Mouse (Mus musculus): ENCODE measurements around the gene Nr2c2ap. TPM values are rescaled to one million over a fixed set of nuclear protein-coding genes. Genes with fewer than 3 reads are reported as not detected.

Nr2c2ap gene
- polyA plus RNA-seq, 1 experiment from 2014 or later: 23.4 TPM

GRCm38 (mm10) chr8:70178231-70178630 is 47.1 kb downstream of the Nr2c2ap start:
- no peak for ATAC-seq (replicated peaks; ENCODE audit: insufficient number of reproducible peaks, low FRiP score, low TSS enrichment)
- H3K4me2 ChIP-seq: no peak overlapping the region
- H3K27me3 ChIP-seq (ENCODE audit: control insufficient read depth, insufficient read depth, low read length): no peaks in the 10 kb centered on the region
- no peak overlapping the region for H3K9ac ChIP-seq (ENCODE audit: low read depth, low read length)
- H3K36me3 ChIP-seq (ENCODE audit: control insufficient read depth, insufficient read depth, low read length): peaks cover 20% of the 10 kb centered on the region
- no peaks in the 10 kb centered on the region for H3K9me3 ChIP-seq (replicated peaks; ENCODE audit: control insufficient read depth, low read length)
- no peak overlapping the region for H3K27ac ChIP-seq (ENCODE audit: low read depth, low read length)
- 90% methylated on average over 2 of the region's 2 CpGs for WGBS (ENCODE audit: insufficient replicate concordance)
- H3K4me1 ChIP-seq (ENCODE audit: control insufficient read depth, insufficient read depth, low read length): peaks cover 7% of the 10 kb centered on the region
- H3K4me3 ChIP-seq (ENCODE audit: low read depth, low read length): no peak overlapping the region

- Histone ChIP-seq H3K9me3 (replicated peaks; ENCODE audit: control insufficient read depth, low read length) (no peaks in the 10 kb centered on the region), H3K36me3 (ENCODE audit: control insufficient read depth, insufficient read depth, low read length) (peaks cover 22% of the 10 kb centered on the region), H3K9ac (ENCODE audit: low read depth, low read length) (no peak overlapping the region), H3K4me1 (ENCODE audit: control insufficient read depth, insufficient read depth, low read length) (peaks cover 4% of the 10 kb centered on the region; the same call in 1 of the 2 replicates), H3K4me3 (ENCODE audit: low read depth, low read length) (no peak overlapping the region), H3K27ac (ENCODE audit: low read depth, low read length) (no peak overlapping the region), H3K27me3 (ENCODE audit: control insufficient read depth, insufficient read depth, low read length) (no peaks in the 10 kb centered on the region), H3K4me2 (no peak overlapping the region)
- no peak for ATAC-seq (replicated peaks; ENCODE audit: insufficient number of reproducible peaks, low FRiP score, low TSS enrichment)
- WGBS (ENCODE audit: insufficient replicate concordance): 93% methylated on average over 4 of the region's 4 CpGs
Measured at GRCm38 (mm10) chr8:70179082-70179481, 47.9 kb downstream of the Nr2c2ap start.

- Histone ChIP-seq H3K9me3 (replicated peaks; ENCODE audit: control insufficient read depth, low read length) (no peaks in the 10 kb centered on the region), H3K36me3 (ENCODE audit: control insufficient read depth, insufficient read depth, low read length) (peaks cover 22% of the 10 kb centered on the region), H3K27ac (ENCODE audit: low read depth, low read length) (no peak overlapping the region), H3K4me3 (ENCODE audit: low read depth, low read length) (no peak overlapping the region), H3K9ac (ENCODE audit: low read depth, low read length) (no peak overlapping the region), H3K4me1 (ENCODE audit: control insufficient read depth, insufficient read depth, low read length) (no peaks in the 10 kb centered on the region), H3K4me2 (no peak overlapping the region), H3K27me3 (ENCODE audit: control insufficient read depth, insufficient read depth, low read length) (no peaks in the 10 kb centered on the region)
- no peak for ATAC-seq (replicated peaks; ENCODE audit: insufficient number of reproducible peaks, low FRiP score, low TSS enrichment)
- 70% methylated on average over 16 of the region's 16 CpGs for WGBS (ENCODE audit: insufficient replicate concordance)
Measured at GRCm38 (mm10) chr8:70181212-70181902, 50.2 kb downstream of the Nr2c2ap start.

DNA sequence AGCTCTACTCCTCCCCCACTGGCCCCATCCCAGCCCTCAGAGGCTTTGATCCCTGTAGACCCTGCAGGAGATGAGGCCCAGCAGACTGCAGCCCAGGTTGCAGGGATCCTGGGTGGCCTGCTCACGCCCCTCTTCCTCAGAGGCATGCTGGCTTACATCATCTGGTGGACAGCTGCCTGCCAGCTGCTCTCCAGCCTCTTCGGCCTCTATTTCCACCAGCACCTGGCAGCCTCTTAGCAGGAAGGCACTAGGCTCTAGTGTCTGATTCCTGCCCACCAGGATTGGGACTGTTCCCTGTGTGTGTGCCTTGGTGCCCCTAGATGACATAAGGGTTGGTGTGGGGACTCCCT is 50.7 kb downstream of the Nr2c2ap start:
- Histone ChIP-seq H3K36me3 (ENCODE audit: control insufficient read depth, insufficient read depth, low read length) (peaks cover 20% of the 10 kb centered on the region), H3K9ac (ENCODE audit: low read depth, low read length) (no peak overlapping the region), H3K9me3 (replicated peaks; ENCODE audit: control insufficient read depth, low read length) (no peaks in the 10 kb centered on the region), H3K4me1 (ENCODE audit: control insufficient read depth, insufficient read depth, low read length) (no peaks in the 10 kb centered on the region), H3K27me3 (ENCODE audit: control insufficient read depth, insufficient read depth, low read length) (no peaks in the 10 kb centered on the region), H3K4me2 (no peak overlapping the region), H3K27ac (ENCODE audit: low read depth, low read length) (no peak overlapping the region), H3K4me3 (ENCODE audit: low read depth, low read length) (no peak overlapping the region)
- WGBS (ENCODE audit: insufficient replicate concordance): 52% methylated on average over 2 of the region's 2 CpGs
- ATAC-seq (replicated peaks; ENCODE audit: insufficient number of reproducible peaks, low FRiP score, low TSS enrichment): no peak

DNA sequence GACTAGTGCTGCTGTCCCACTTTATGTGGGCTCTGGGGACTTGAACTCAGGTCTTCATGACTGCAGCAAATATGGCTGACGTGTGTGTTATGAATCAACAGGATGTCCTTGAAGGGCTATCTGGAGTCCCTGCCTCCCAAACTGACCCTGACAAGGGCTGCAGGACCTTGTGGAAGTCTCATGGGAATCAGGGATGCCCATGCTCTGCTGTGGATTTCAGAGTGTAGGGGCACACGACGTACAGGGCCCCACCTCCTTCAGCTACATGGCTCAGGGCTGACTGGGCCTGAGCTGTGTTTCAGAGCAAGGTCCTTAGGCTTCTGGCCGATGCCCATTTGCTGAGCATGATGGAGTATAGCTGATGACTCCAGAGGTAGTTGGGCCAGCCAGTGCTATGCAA is 52.1 kb downstream of the Nr2c2ap start:
- H3K36me3 ChIP-seq (ENCODE audit: control insufficient read depth, insufficient read depth, low read length): peaks cover 20% of the 10 kb centered on the region

More for the DNA sequence above, 52.1 kb downstream of the Nr2c2ap start:
- H3K27me3 ChIP-seq (ENCODE audit: control insufficient read depth, insufficient read depth, low read length): no peaks in the 10 kb centered on the region
- H3K4me1 ChIP-seq (ENCODE audit: control insufficient read depth, insufficient read depth, low read length): no peaks in the 10 kb centered on the region
- ATAC-seq (replicated peaks; ENCODE audit: insufficient number of reproducible peaks, low FRiP score, low TSS enrichment): no peak
- no peak overlapping the region for H3K4me2 ChIP-seq
- H3K27ac ChIP-seq (ENCODE audit: low read depth, low read length): no peak overlapping the region
- no peak overlapping the region for H3K9ac ChIP-seq (ENCODE audit: low read depth, low read length)
- no peak overlapping the region for H3K4me3 ChIP-seq (ENCODE audit: low read depth, low read length)
- H3K9me3 ChIP-seq (replicated peaks; ENCODE audit: control insufficient read depth, low read length): no peaks in the 10 kb centered on the region
- 80% methylated on average over 4 of the region's 4 CpGs for WGBS (ENCODE audit: insufficient replicate concordance)

Small RNAs within 50 kb of the gene (microRNA-seq; reads per million reads assigned to microRNA genes)
- gene Mir7066 (ENCODE audit: borderline number of aligned reads): not detected

Other genes with a start within 250 kb of the Nr2c2ap start
- gene Cilp2, start 243.6 kb upstream of the Nr2c2ap start, polyA plus RNA-seq (2014; fragmentation: Nextera tagmentation; extraction: Ambion mirVana): 0.21 and 0.49 TPM in 2 replicates
- 1.6 and 1.8 TPM in 2 replicates for gene Tssk6, start 229.1 kb upstream of the Nr2c2ap start, polyA plus RNA-seq (2014; fragmentation: Nextera tagmentation; extraction: Ambion mirVana)
- 270 and 275 TPM in 2 replicates for gene Ndufa13, start 228.8 kb upstream of the Nr2c2ap start, polyA plus RNA-seq (2014; fragmentation: Nextera tagmentation; extraction: Ambion mirVana)
- gene Yjefn3, start 228.6 kb upstream of the Nr2c2ap start, polyA plus RNA-seq (2014; fragmentation: Nextera tagmentation; extraction: Ambion mirVana): 5.5 and 7.0 TPM in 2 replicates
- gene Gatad2a, start 134.9 kb upstream of the Nr2c2ap start, polyA plus RNA-seq (2014; fragmentation: Nextera tagmentation; extraction: Ambion mirVana): 52.9 and 59.0 TPM in 2 replicates
- gene Mau2, start 88.6 kb upstream of the Nr2c2ap start, polyA plus RNA-seq (2014; fragmentation: Nextera tagmentation; extraction: Ambion mirVana): 35.5 and 38.1 TPM in 2 replicates
- 25.1 and 26.1 TPM in 2 replicates for gene Sugp1, start 88.5 kb upstream of the Nr2c2ap start, polyA plus RNA-seq (2014; fragmentation: Nextera tagmentation; extraction: Ambion mirVana)
- gene Tm6sf2, start 58.4 kb upstream of the Nr2c2ap start, polyA plus RNA-seq (2014; fragmentation: Nextera tagmentation; extraction: Ambion mirVana): 1.6 and 2.1 TPM in 2 replicates
- 0.18 and 0.31 TPM in 2 replicates for gene Hapln4, start 47.9 kb upstream of the Nr2c2ap start, polyA plus RNA-seq (2014; fragmentation: Nextera tagmentation; extraction: Ambion mirVana)
- 0.11 and 0.16 TPM in 2 replicates for gene Ncan, start 10.5 kb upstream of the Nr2c2ap start, polyA plus RNA-seq (2014; fragmentation: Nextera tagmentation; extraction: Ambion mirVana)
- gene Rfxank, start 7.8 kb downstream of the Nr2c2ap start, polyA plus RNA-seq (2014; fragmentation: Nextera tagmentation; extraction: Ambion mirVana): 13.2 and 15.1 TPM in 2 replicates
- gene Borcs8, start 8.2 kb downstream of the Nr2c2ap start, polyA plus RNA-seq (2014; fragmentation: Nextera tagmentation; extraction: Ambion mirVana): 45.7 and 46.5 TPM in 2 replicates
- 0.21 and 0.39 TPM in 2 replicates for gene Mef2b, start 8.4 kb downstream of the Nr2c2ap start, polyA plus RNA-seq (2014; fragmentation: Nextera tagmentation; extraction: Ambion mirVana)
- gene Tmem161a, start 41.0 kb downstream of the Nr2c2ap start, polyA plus RNA-seq (2014; fragmentation: Nextera tagmentation; extraction: Ambion mirVana): 64.9 and 67.7 TPM in 2 replicates
- gene Slc25a42, start 81.0 kb downstream of the Nr2c2ap start, polyA plus RNA-seq (2014; fragmentation: Nextera tagmentation; extraction: Ambion mirVana): 4.8 and 5.2 TPM in 2 replicates
- 23.0 and 26.2 TPM in 2 replicates for gene Sugp2, start 102.9 kb downstream of the Nr2c2ap start, polyA plus RNA-seq (2014; fragmentation: Nextera tagmentation; extraction: Ambion mirVana)
- gene Armc6, start 103.1 kb downstream of the Nr2c2ap start, polyA plus RNA-seq (2014; fragmentation: Nextera tagmentation; extraction: Ambion mirVana): 17.6 and 17.8 TPM in 2 replicates
- gene Homer3, start 151.5 kb downstream of the Nr2c2ap start, polyA plus RNA-seq (2014; fragmentation: Nextera tagmentation; extraction: Ambion mirVana): 25.5 and 30.0 TPM in 2 replicates
- 36.4 and 37.6 TPM in 2 replicates for gene Ddx49, start 171.2 kb downstream of the Nr2c2ap start, polyA plus RNA-seq (2014; fragmentation: Nextera tagmentation; extraction: Ambion mirVana)
- 307 and 329 TPM in 2 replicates for gene Cope, start 171.2 kb downstream of the Nr2c2ap start, polyA plus RNA-seq (2014; fragmentation: Nextera tagmentation; extraction: Ambion mirVana)
- gene Cers1, start 184.4 kb downstream of the Nr2c2ap start, polyA plus RNA-seq (2014; fragmentation: Nextera tagmentation; extraction: Ambion mirVana): 1.4 and 1.5 TPM in 2 replicates
- 1.7 and 1.9 TPM in 2 replicates for gene Gdf1, start 198.5 kb downstream of the Nr2c2ap start, polyA plus RNA-seq (2014; fragmentation: Nextera tagmentation; extraction: Ambion mirVana)
- 14.0 and 17.2 TPM in 2 replicates for gene Upf1, start 221.9 kb downstream of the Nr2c2ap start, polyA plus RNA-seq (2014; fragmentation: Nextera tagmentation; extraction: Ambion mirVana)
- 1.1 and 2.2 TPM in 2 replicates for gene Comp, start 242.2 kb downstream of the Nr2c2ap start, polyA plus RNA-seq (2014; fragmentation: Nextera tagmentation; extraction: Ambion mirVana)